23 mouse cellular contexts compared by ENCODE assay signal in genomic region chr3:154393626-154394025, GRCm38 (mm10).
A peak's percentile ranks its signal among the peaks of the same experiment; 100 is the strongest.
DNase-seq lines count a peak whose midpoint lies in the region; ATAC-seq and TF ChIP-seq lines count a peak whose summit lies in the region.
"Had no signal": no experiment of that assay in that cellular context is flagged by ENCODE, and none has a peak within 500 bp of the region (broad histone marks: within the 10 kb centered on the region; RNA-seq: fewer than 3 reads in every experiment).

No protein-coding gene starts in this region.

- H3K4me2 ChIP-seq in kidney, embryonic 15.5 days = no peak overlapping the region
- H3K4me2 ChIP-seq: embryonic facial prominence, embryonic 13.5 days; embryonic facial prominence, embryonic 15.5 days; forebrain, embryonic 12.5 days had no signal

- no peak for ATAC-seq in kidney, embryonic 15.5 days (replicated peaks; ENCODE audit: low FRiP score)
- ATAC-seq: forebrain, embryonic 14.5 days; forebrain, embryonic 16.5 days had no signal

- H3K4me3 ChIP-seq in kidney, embryonic 15.5 days (replicated peaks) = no peak overlapping the region
- H3K4me3 ChIP-seq in cerebellum, adult 2 months (replicated peaks; ENCODE audit: insufficient read depth, low read depth, low read length) = no peak overlapping the region
- H3K4me3 ChIP-seq: embryonic facial prominence, embryonic 13.5 days; embryonic facial prominence, embryonic 15.5 days; erythroblast, embryonic 14.5 days; forebrain, embryonic 10.5 days; forebrain, embryonic 12.5 days had no signal

- no peaks in the 10 kb centered on the region for H3K27me3 ChIP-seq in kidney, embryonic 15.5 days
- H3K27me3 ChIP-seq in cerebellum, adult 2 months (ENCODE audit: control insufficient read depth, insufficient read depth, low read length) = no peaks in the 10 kb centered on the region
- H3K27me3 ChIP-seq: embryonic facial prominence, embryonic 13.5 days; embryonic facial prominence, embryonic 15.5 days had no signal

- H3K9ac ChIP-seq in kidney, embryonic 15.5 days = no peak overlapping the region
- H3K9ac ChIP-seq: embryonic facial prominence, embryonic 13.5 days; embryonic facial prominence, embryonic 15.5 days; forebrain, embryonic 12.5 days had no signal

- no peaks in the 10 kb centered on the region for H3K36me3 ChIP-seq in kidney, embryonic 15.5 days
- H3K36me3 ChIP-seq: embryonic facial prominence, embryonic 13.5 days; embryonic facial prominence, embryonic 15.5 days; forebrain, embryonic 10.5 days; forebrain, embryonic 12.5 days; G1E had no signal

- WGBS in kidney, embryonic 15.5 days = 66% methylated on average over 5 of the region's 5 CpGs
- WGBS in cerebellum, adult 2 months = 48% methylated on average over 5 of the region's 5 CpGs

- DNase-seq in ES-CJ7 (ENCODE audit: low read depth, low spot score) = peak; percentile 32
- peak; percentile 69 for DNase-seq in R1 (ENCODE audit: low read depth, low spot score)
- peak; percentile 13 for DNase-seq in retina, embryonic 14.5 days (ENCODE audit: low spot score)
- no peak for DNase-seq in kidney, postnatal 4 days
- DNase-seq in cerebellum, adult 2 months = no peak
- DNase-seq: adrenal gland, adult 2 months; adrenal gland, postnatal 10 days; adrenal gland, postnatal 25 days; cerebellum, adult 11 months; cerebellum, adult 8-10 months; cerebellum, adult 9-11 months; cerebellum, postnatal 14 days; cerebellum, postnatal 36 days; embryo, embryonic 11 days had no signal

- no peaks in the 10 kb centered on the region for H3K4me1 ChIP-seq in kidney, embryonic 15.5 days
- no peaks in the 10 kb centered on the region for H3K4me1 ChIP-seq in cerebellum, adult 2 months (ENCODE audit: control insufficient read depth, insufficient read depth, low read length)
- H3K4me1 ChIP-seq: embryonic facial prominence, embryonic 15.5 days had no signal

- no peak for TF ChIP-seq POLR2A in cerebellum, adult 2 months (IDR thresholded peaks at IDR 0.05; ENCODE audit: borderline replicate concordance, insufficient read depth, low read length)

- no peak overlapping the region for H3K27ac ChIP-seq in kidney, embryonic 15.5 days
- no peak overlapping the region for H3K27ac ChIP-seq in cerebellum, adult 2 months (ENCODE audit: insufficient read depth, low read length)
- H3K27ac ChIP-seq: embryonic facial prominence, embryonic 13.5 days; embryonic facial prominence, embryonic 15.5 days; forebrain, embryonic 10.5 days; forebrain, embryonic 12.5 days had no signal

- H3K9me3 ChIP-seq in kidney, embryonic 15.5 days (replicated peaks) = no peaks in the 10 kb centered on the region
- H3K9me3 ChIP-seq: embryonic facial prominence, embryonic 13.5 days; embryonic facial prominence, embryonic 15.5 days; forebrain, embryonic 10.5 days; forebrain, embryonic 12.5 days had no signal

- no peak for TF ChIP-seq CTCF in cerebellum, adult 2 months (IDR thresholded peaks at IDR 0.05; ENCODE audit: borderline replicate concordance, insufficient read depth, low read depth, low read length)

Comparison
In these comparisons a context has a peak if more than half of its experiments do, and no peak if none do; other contexts are left out.
1. DNase-seq: peak in ES-CJ7 (single experiment), R1 (single experiment) and retina, embryonic 14.5 days (single experiment); none in kidney, postnatal 4 days (0 of 2) and cerebellum, adult 2 months (0 of 2).